Mouse (Mus musculus): ENCODE measurements around the gene Cdc42ep4.

The Cdc42ep4 gene

GRCm38 (mm10) chr11:113751484-113752084 is at the start of gene Cdc42ep4:
TSS of gene Cdc42ep4 (minus strand) at chr11:113751881.
- DNase-seq (ENCODE audit: low spot score), result peak; percentile 91

- no peak for DNase-seq (ENCODE audit: low spot score)
Measured at GRCm38 (mm10) chr11:113800026-113800425, 48.3 kb upstream of the Cdc42ep4 start.

GRCm38 (mm10) chr11:113799041-113799447 is 47.4 kb upstream of the Cdc42ep4 start:
- DNase-seq (ENCODE audit: low spot score), result peak; percentile 69

- DNase-seq (ENCODE audit: low spot score), result no peak
Measured at GRCm38 (mm10) chr11:113798011-113798410, 46.3 kb upstream of the Cdc42ep4 start.

- no peak for DNase-seq (ENCODE audit: low spot score)
Measured at GRCm38 (mm10) chr11:113797014-113797983, 45.6 kb upstream of the Cdc42ep4 start.

GRCm38 (mm10) chr11:113795846-113796245 is 44.2 kb upstream of the Cdc42ep4 start:
- no peak for DNase-seq (ENCODE audit: low spot score)

- DNase-seq (ENCODE audit: low spot score), result no peak
Measured at GRCm38 (mm10) chr11:113791357-113792215, 39.9 kb upstream of the Cdc42ep4 start.

GRCm38 (mm10) chr11:113789101-113789500 is 37.4 kb upstream of the Cdc42ep4 start:
- DNase-seq (ENCODE audit: low spot score), result no peak

- peak; percentile 40 for DNase-seq (ENCODE audit: low spot score)
Measured at GRCm38 (mm10) chr11:113788183-113788789, 36.6 kb upstream of the Cdc42ep4 start.

- no peak for DNase-seq (ENCODE audit: low spot score)
Measured at GRCm38 (mm10) chr11:113787432-113788182, 35.9 kb upstream of the Cdc42ep4 start.

GRCm38 (mm10) chr11:113787009-113787408 is 35.3 kb upstream of the Cdc42ep4 start:
- DNase-seq (ENCODE audit: low spot score), result no peak

- DNase-seq (ENCODE audit: low spot score), result no peak
Measured at GRCm38 (mm10) chr11:113786395-113786794, 34.7 kb upstream of the Cdc42ep4 start.

- peak; percentile 59 for DNase-seq (ENCODE audit: low spot score)
Measured at GRCm38 (mm10) chr11:113785406-113786171, 33.9 kb upstream of the Cdc42ep4 start.

GRCm38 (mm10) chr11:113784656-113785396 is 33.1 kb upstream of the Cdc42ep4 start:
- DNase-seq (ENCODE audit: low spot score), result no peak

GRCm38 (mm10) chr11:113782496-113782895 is 30.8 kb upstream of the Cdc42ep4 start:
- no peak for DNase-seq (ENCODE audit: low spot score)

GRCm38 (mm10) chr11:113782006-113782405 is 30.3 kb upstream of the Cdc42ep4 start:
- DNase-seq (ENCODE audit: low spot score), result no peak

GRCm38 (mm10) chr11:113779680-113780041 is 28.0 kb upstream of the Cdc42ep4 start:
- no peak for DNase-seq (ENCODE audit: low spot score)

- DNase-seq (ENCODE audit: low spot score), result no peak
Measured at GRCm38 (mm10) chr11:113778733-113779679, 27.3 kb upstream of the Cdc42ep4 start.
